10 mouse cellular contexts compared by ENCODE assay signal in the genomic region with DNA sequence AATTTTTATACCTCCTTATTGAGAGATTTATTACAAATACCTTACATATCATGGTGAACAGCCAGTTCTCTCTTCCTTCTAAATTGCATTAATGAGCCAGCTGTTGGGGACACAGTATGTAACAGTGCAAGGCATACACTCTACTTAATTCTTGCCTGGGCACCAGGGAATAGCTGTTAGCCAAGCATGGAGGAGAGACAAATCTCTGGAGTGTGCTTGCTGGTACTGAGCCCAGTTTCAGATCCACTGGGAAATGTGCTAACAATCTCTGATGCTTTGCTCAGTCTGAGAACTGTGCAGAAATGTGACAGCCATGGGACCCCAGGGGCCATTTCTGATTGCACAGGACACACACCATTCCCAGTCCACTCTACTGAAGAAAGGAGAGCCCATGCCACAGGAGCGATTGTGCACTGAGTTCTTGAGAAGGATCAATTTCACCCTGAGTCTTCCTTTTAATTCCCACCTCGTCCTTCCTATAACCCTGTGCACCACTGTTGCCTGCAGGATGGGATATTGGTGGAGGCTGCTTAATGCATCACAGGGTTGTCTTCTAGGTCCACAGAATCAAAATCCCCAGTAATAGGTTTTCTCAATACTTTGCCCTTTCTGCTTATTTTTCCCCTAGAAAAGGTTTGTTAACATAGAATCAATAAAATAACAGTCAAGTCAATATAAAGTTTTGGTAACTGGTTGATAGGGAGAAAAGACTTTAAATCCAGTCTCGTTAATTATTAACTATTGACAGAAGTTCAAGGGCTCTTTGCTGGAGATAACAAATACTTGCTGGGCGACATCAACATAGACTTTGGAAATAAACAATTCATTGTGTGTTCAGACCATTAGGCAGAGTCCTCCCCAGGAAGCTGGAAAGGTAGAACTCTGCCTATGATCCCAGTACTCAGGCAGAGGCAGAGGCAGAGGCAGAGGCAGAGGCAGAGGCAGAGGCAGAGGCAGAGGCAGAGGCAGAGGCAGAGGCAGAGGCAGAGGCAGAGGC. TPM values are rescaled to one million over a fixed set of nuclear protein-coding genes. Genes with fewer than 3 reads are reported as not detected.
DNase-seq lines count a peak whose midpoint lies in the region; ATAC-seq lines count a peak whose summit lies in the region.
"Had no signal": no experiment of that assay in that cellular context is flagged by ENCODE, and none has a peak within 500 bp of the region (broad histone marks: within the 10 kb centered on the region; RNA-seq: fewer than 3 reads in every experiment).

No protein-coding gene starts in this region.

- no peak overlapping the region for H3K9ac ChIP-seq in hindbrain, embryonic 13.5 days
- no peak overlapping the region for H3K9ac ChIP-seq in hindbrain, embryonic 11.5 days (ENCODE audit: low read depth, low read length)
- no peak overlapping the region for H3K9ac ChIP-seq in hindbrain, embryonic 14.5 days
- no peak overlapping the region for H3K9ac ChIP-seq in liver, embryonic 13.5 days
- no peak overlapping the region for H3K9ac ChIP-seq in stomach, embryonic 15.5 days

- peaks cover 4% of the 10 kb centered on the region; the same call in 1 of the 2 replicates for H3K36me3 ChIP-seq in hindbrain, embryonic 13.5 days
- no peaks in the 10 kb centered on the region for H3K36me3 ChIP-seq in hindbrain, embryonic 11.5 days (ENCODE audit: control insufficient read depth, insufficient read depth, low read length)
- H3K36me3 ChIP-seq in hindbrain, embryonic 14.5 days (replicated peaks; ENCODE audit: control insufficient read depth, insufficient read depth): no peaks in the 10 kb centered on the region
- H3K36me3 ChIP-seq in liver, embryonic 13.5 days: no peaks in the 10 kb centered on the region
- no peaks in the 10 kb centered on the region for H3K36me3 ChIP-seq in stomach, embryonic 15.5 days

- 85% methylated on average over 4 of the region's 4 CpGs for WGBS in hindbrain, embryonic 13.5 days
- WGBS in hindbrain, embryonic 11.5 days: 83% methylated on average over 4 of the region's 4 CpGs
- 76% methylated on average over 4 of the region's 4 CpGs for WGBS in hindbrain, embryonic 14.5 days
- WGBS in liver, embryonic 13.5 days (ENCODE audit: insufficient replicate concordance): 38% methylated on average over 4 of the region's 4 CpGs
- WGBS in stomach, embryonic 15.5 days: 63% methylated on average over 4 of the region's 4 CpGs

- no peak overlapping the region for H3K4me3 ChIP-seq in hindbrain, embryonic 13.5 days
- no peak overlapping the region for H3K4me3 ChIP-seq in hindbrain, embryonic 11.5 days (ENCODE audit: low read depth, low read length)
- no peak overlapping the region for H3K4me3 ChIP-seq in hindbrain, embryonic 14.5 days (replicated peaks; ENCODE audit: low read length)
- no peak overlapping the region for H3K4me3 ChIP-seq in liver, embryonic 13.5 days (replicated peaks)
- H3K4me3 ChIP-seq in stomach, embryonic 15.5 days (replicated peaks): no peak overlapping the region
- H3K4me3 ChIP-seq: myocyte had no signal

- H3K4me2 ChIP-seq in hindbrain, embryonic 13.5 days: no peak overlapping the region
- no peak overlapping the region for H3K4me2 ChIP-seq in hindbrain, embryonic 11.5 days (replicated peaks; ENCODE audit: low read depth, low read length)
- H3K4me2 ChIP-seq in hindbrain, embryonic 14.5 days (replicated peaks): no peak overlapping the region
- H3K4me2 ChIP-seq in liver, embryonic 13.5 days: no peak overlapping the region
- no peak overlapping the region for H3K4me2 ChIP-seq in stomach, embryonic 15.5 days

- peaks cover 7% of the 10 kb centered on the region for H3K4me1 ChIP-seq in hindbrain, embryonic 13.5 days (replicated peaks)
- no peaks in the 10 kb centered on the region for H3K4me1 ChIP-seq in hindbrain, embryonic 11.5 days (replicated peaks; ENCODE audit: control insufficient read depth, insufficient read depth, low read length)
- no peaks in the 10 kb centered on the region; the same call in 1 of the 2 replicates for H3K4me1 ChIP-seq in hindbrain, embryonic 14.5 days (replicated peaks; ENCODE audit: control insufficient read depth, insufficient read depth, low read length)
- H3K4me1 ChIP-seq in liver, embryonic 13.5 days (replicated peaks): no peaks in the 10 kb centered on the region
- H3K4me1 ChIP-seq in stomach, embryonic 15.5 days: no peaks in the 10 kb centered on the region

- H3K27me3 ChIP-seq in hindbrain, embryonic 13.5 days: no peaks in the 10 kb centered on the region
- H3K27me3 ChIP-seq in hindbrain, embryonic 11.5 days (ENCODE audit: control insufficient read depth, insufficient read depth, low read length): no peaks in the 10 kb centered on the region
- no peaks in the 10 kb centered on the region for H3K27me3 ChIP-seq in hindbrain, embryonic 14.5 days (ENCODE audit: control insufficient read depth, insufficient read depth, low read length)
- H3K27me3 ChIP-seq in liver, embryonic 13.5 days: no peaks in the 10 kb centered on the region
- H3K27me3 ChIP-seq in stomach, embryonic 15.5 days (replicated peaks): no peaks in the 10 kb centered on the region

- DNase-seq in hindbrain, embryonic 11.5 days (ENCODE audit: low spot score): no peak
- peak; percentile 42 for DNase-seq in hindbrain, embryonic 14.5 days (ENCODE audit: low spot score)
- DNase-seq in liver, embryonic 13.5 days: no peak
- DNase-seq in kidney, postnatal 25 days: no peak
- DNase-seq in c-Kit-positive CD71-positive TER-119-positive erythroid progenitor cells, embryonic 14.5 days (ENCODE audit: low spot score): no peak
- no peak for DNase-seq in thymus, postnatal 36 days
- DNase-seq: cerebellum, postnatal 25 days had no signal

- peak; percentile 83 for ATAC-seq in hindbrain, embryonic 13.5 days (ENCODE audit: low FRiP score)
- no peak for ATAC-seq in hindbrain, embryonic 11.5 days (ENCODE audit: low FRiP score)
- peak; percentile 86 for ATAC-seq in hindbrain, embryonic 14.5 days (ENCODE audit: low FRiP score)
- peak; percentile 75 for ATAC-seq in liver, embryonic 13.5 days (ENCODE audit: low read depth)
- ATAC-seq in stomach, embryonic 15.5 days (ENCODE audit: insufficient read depth, low FRiP score, low read depth): peak; percentile 70; the same call in 1 of the 2 replicates

- peak overlapping the region; percentile 40; the same call in 1 of the 2 replicates for H3K27ac ChIP-seq in hindbrain, embryonic 13.5 days
- H3K27ac ChIP-seq in hindbrain, embryonic 11.5 days (ENCODE audit: low read depth, low read length): no peak overlapping the region
- peak overlapping the region; percentile 66 for H3K27ac ChIP-seq in hindbrain, embryonic 14.5 days
- H3K27ac ChIP-seq in liver, embryonic 13.5 days: peak overlapping the region; percentile 63
- no peak overlapping the region for H3K27ac ChIP-seq in stomach, embryonic 15.5 days

- no peaks in the 10 kb centered on the region for H3K9me3 ChIP-seq in hindbrain, embryonic 13.5 days
- no peaks in the 10 kb centered on the region for H3K9me3 ChIP-seq in hindbrain, embryonic 11.5 days (ENCODE audit: control insufficient read depth, low read length)
- no peaks in the 10 kb centered on the region for H3K9me3 ChIP-seq in hindbrain, embryonic 14.5 days (ENCODE audit: control insufficient read depth, low read length)
- no peaks in the 10 kb centered on the region for H3K9me3 ChIP-seq in liver, embryonic 13.5 days (replicated peaks)
- no peaks in the 10 kb centered on the region for H3K9me3 ChIP-seq in stomach, embryonic 15.5 days

RNA-seq across cellular contexts. Expression of a gene that starts 25.1 kb away (rescaled TPM):
- polyA plus RNA-seq in hindbrain, embryonic 13.5 days (2015; fragmentation: Nextera tagmentation; extraction: Ambion mirVana): 7.9 and 8.4 TPM in 2 replicates
- polyA plus RNA-seq in hindbrain, embryonic 11.5 days (2014; fragmentation: Nextera tagmentation; extraction: Ambion mirVana): 3.9 and 4.3 TPM in 2 replicates
- 11.2 and 13.8 TPM in 2 replicates for polyA plus RNA-seq in hindbrain, embryonic 14.5 days (2014; fragmentation: Nextera tagmentation; extraction: Ambion mirVana)
- 2.2 and 2.7 TPM in 2 replicates for polyA plus RNA-seq in liver, embryonic 13.5 days (2015; fragmentation: Nextera tagmentation; extraction: Ambion mirVana)
- polyA plus RNA-seq in stomach, embryonic 15.5 days (2015; fragmentation: Nextera tagmentation; extraction: Ambion mirVana): 2.2 and 2.4 TPM in 2 replicates

RNA-seq across cellular contexts. Expression of a gene that starts 31.5 kb away (rescaled TPM):
- 12.5 and 13.3 TPM in 2 replicates for polyA plus RNA-seq in hindbrain, embryonic 13.5 days (2015; fragmentation: Nextera tagmentation; extraction: Ambion mirVana)
- 25.9 and 31.5 TPM in 2 replicates for polyA plus RNA-seq in hindbrain, embryonic 11.5 days (2014; fragmentation: Nextera tagmentation; extraction: Ambion mirVana)
- polyA plus RNA-seq in hindbrain, embryonic 14.5 days (2014; fragmentation: Nextera tagmentation; extraction: Ambion mirVana): 6.8 and 7.5 TPM in 2 replicates
- polyA plus RNA-seq in liver, embryonic 13.5 days (2015; fragmentation: Nextera tagmentation; extraction: Ambion mirVana): 12.9 and 14.1 TPM in 2 replicates
- 31.4 and 33.3 TPM in 2 replicates for polyA plus RNA-seq in stomach, embryonic 15.5 days (2015; fragmentation: Nextera tagmentation; extraction: Ambion mirVana)

Comparison
In these comparisons a context has a peak if more than half of its experiments do, and no peak if none do; other contexts are left out.
1. H3K27ac ChIP-seq: peak in hindbrain, embryonic 13.5 days (single experiment), hindbrain, embryonic 14.5 days (single experiment) and liver, embryonic 13.5 days (single experiment); none in hindbrain, embryonic 11.5 days (single experiment) and stomach, embryonic 15.5 days (single experiment).